Mouse (Mus musculus) embryonic fibroblast, embryonic 13.5 days (primary cell): ENCODE results near the gene Dlg5. TPM values are rescaled to one million over a fixed set of nuclear protein-coding genes. Genes with fewer than 3 reads are reported as not detected.

Experiments used
- H3K27ac ChIP-seq: 2 replicates; pipeline ENCODE4 v1.5.1; 2012; ENCODE audit warnings: low read length, control low read depth, inconsistent platforms; ENCODE audit not compliant: insufficient read depth
- H3K4me1 ChIP-seq: 2 replicates; pipeline ENCODE4 v1.6.1; 2011; ENCODE audit warnings: low read length; ENCODE audit not compliant: control insufficient read depth, insufficient read depth
- H3K4me3 ChIP-seq: 2 replicates; pipeline ENCODE4 v1.5.1; 2011; ENCODE audit warnings: mild to moderate bottlenecking, control low read depth, low read length; ENCODE audit not compliant: insufficient read depth
- CTCF ChIP-seq: IDR thresholded peaks from 2 replicates; pipeline ENCODE4 v1.5.1; 2011; ENCODE audit warnings: mild to moderate bottlenecking, control low read depth, low read length, moderate library complexity, borderline replicate concordance; ENCODE audit not compliant: insufficient read depth
- POLR2A ChIP-seq: IDR thresholded peaks from 2 replicates; pipeline ENCODE4 v1.6.1; 2011; ENCODE audit warnings: low read depth, mild to moderate bottlenecking, control low read depth, low read length, moderate library complexity
- polyA plus RNA-seq: library from polyadenylated mRNA; stranded (reverse); fragments of >200 nt; gene quantifications from 2 replicates; pipeline ENCODE4 v1.2.4, GENCODE M21; 2011; ENCODE audit warnings: low read depth; ENCODE audit not compliant: missing spikeins, insufficient read length

Dlg5 gene
- polyA plus RNA-seq, 1 experiment = 60.8 TPM

- H3K4me1 ChIP-seq = peaks cover 21% of the 10 kb centered on the region
- H3K27ac ChIP-seq = peak overlapping the region; percentile 29
- no peak for TF ChIP-seq POLR2A
- no peak overlapping the region for H3K4me3 ChIP-seq
These were observed 44.9 kb downstream of the Dlg5 start for GRCm38 (mm10) chr14:24200771-24201170.

GRCm38 (mm10) chr14:24199732-24200131, 46.0 kb downstream of the Dlg5 start:
- Histone ChIP-seq H3K4me1 (peaks cover 21% of the 10 kb centered on the region), H3K4me3 (no peak overlapping the region), H3K27ac (peak overlapping the region; percentile 29)
- TF ChIP-seq POLR2A (no peak), CTCF (no peak)

GRCm38 (mm10) chr14:24197865-24198264, 47.9 kb downstream of the Dlg5 start:
- no peak for TF ChIP-seq POLR2A
- no peak for TF ChIP-seq CTCF
- H3K27ac ChIP-seq = no peak overlapping the region
- H3K4me1 ChIP-seq = peaks cover 21% of the 10 kb centered on the region
- H3K4me3 ChIP-seq = no peak overlapping the region

- TF ChIP-seq CTCF (no peak), POLR2A (no peak)
- no peak overlapping the region for H3K27ac ChIP-seq
- H3K4me3 ChIP-seq = no peak overlapping the region
- H3K4me1 ChIP-seq = peaks cover 21% of the 10 kb centered on the region
These were observed 48.8 kb downstream of the Dlg5 start for GRCm38 (mm10) chr14:24196947-24197346.

GRCm38 (mm10) chr14:24190131-24190530, 55.6 kb downstream of the Dlg5 start:
- Histone ChIP-seq H3K27ac (no peak overlapping the region), H3K4me1 (no peaks in the 10 kb centered on the region), H3K4me3 (no peak overlapping the region)
- TF ChIP-seq POLR2A (no peak), CTCF (no peak)

GRCm38 (mm10) chr14:24189598-24189997, 56.1 kb downstream of the Dlg5 start:
- Histone ChIP-seq H3K4me1 (no peaks in the 10 kb centered on the region), H3K4me3 (no peak overlapping the region), H3K27ac (no peak overlapping the region)
- TF ChIP-seq CTCF (no peak), POLR2A (no peak)

- Histone ChIP-seq H3K27ac (no peak overlapping the region), H3K4me3 (no peak overlapping the region), H3K4me1 (no peaks in the 10 kb centered on the region)
- no peak for TF ChIP-seq CTCF
- no peak for TF ChIP-seq POLR2A
These were observed 60.2 kb downstream of the Dlg5 start for GRCm38 (mm10) chr14:24185514-24185913.

- no peak for TF ChIP-seq POLR2A
- TF ChIP-seq CTCF = no peak
- H3K4me3 ChIP-seq = no peak overlapping the region
- no peaks in the 10 kb centered on the region for H3K4me1 ChIP-seq
- H3K27ac ChIP-seq = no peak overlapping the region
These were observed 62.8 kb downstream of the Dlg5 start for GRCm38 (mm10) chr14:24182955-24183354.

GRCm38 (mm10) chr14:24181811-24182506, 63.8 kb downstream of the Dlg5 start:
- H3K4me3 ChIP-seq = no peak overlapping the region
- no peak for TF ChIP-seq POLR2A
- peak; percentile 59; the same call in 1 of the 2 replicates for TF ChIP-seq CTCF
- no peak overlapping the region for H3K27ac ChIP-seq
- no peaks in the 10 kb centered on the region for H3K4me1 ChIP-seq

GRCm38 (mm10) chr14:24179466-24179991, 66.2 kb downstream of the Dlg5 start:
- no peak overlapping the region for H3K27ac ChIP-seq
- no peaks in the 10 kb centered on the region for H3K4me1 ChIP-seq
- H3K4me3 ChIP-seq = no peak overlapping the region
- TF ChIP-seq POLR2A (no peak), CTCF (no peak)
